Mouse (Mus musculus): ENCODE results near the gene Ccr7.
A peak's percentile ranks its signal among the peaks of the same experiment; 100 is the strongest.

Gene Ccr7

GRCm38 (mm10) chr11:99153767-99154753, 817 bp downstream of the Ccr7 start:
- no peak for DNase-seq (ENCODE audit: low spot score in 2 of 2)

- no peak for DNase-seq (ENCODE audit: low spot score in 2 of 2)
Measured at GRCm38 (mm10) chr11:99152323-99153144, 2.3 kb downstream of the Ccr7 start.

DNA sequence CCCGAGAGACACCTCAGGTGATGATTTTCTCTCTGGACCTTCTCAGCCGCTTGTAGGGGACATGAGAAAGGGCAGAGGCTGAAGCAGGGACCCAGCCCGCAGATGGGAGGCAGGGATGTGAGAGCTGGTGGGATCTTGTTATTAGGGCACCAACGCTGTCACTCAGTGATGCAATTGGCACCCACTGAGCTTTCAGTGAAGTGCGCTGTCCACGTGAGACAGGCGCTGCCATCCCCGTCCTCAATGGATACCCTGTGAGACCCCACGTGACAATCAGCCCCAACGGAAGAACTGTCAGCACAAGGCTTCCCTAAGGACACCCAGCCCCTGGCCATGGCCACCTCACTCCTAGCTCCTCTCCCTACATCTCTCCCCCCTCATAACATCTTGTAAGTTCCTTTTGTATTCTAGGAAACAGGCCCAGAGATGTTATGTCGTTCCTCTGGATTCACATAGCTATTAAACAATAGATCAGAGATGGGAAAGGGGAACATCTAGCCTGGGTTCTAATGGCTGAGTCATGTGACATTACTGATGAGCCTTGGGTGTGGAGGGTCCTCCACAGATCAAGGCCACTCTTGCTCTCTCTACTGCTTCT, 3.4 kb downstream of the Ccr7 start:
- no peak for DNase-seq (ENCODE audit: low spot score in 2 of 2)

DNA sequence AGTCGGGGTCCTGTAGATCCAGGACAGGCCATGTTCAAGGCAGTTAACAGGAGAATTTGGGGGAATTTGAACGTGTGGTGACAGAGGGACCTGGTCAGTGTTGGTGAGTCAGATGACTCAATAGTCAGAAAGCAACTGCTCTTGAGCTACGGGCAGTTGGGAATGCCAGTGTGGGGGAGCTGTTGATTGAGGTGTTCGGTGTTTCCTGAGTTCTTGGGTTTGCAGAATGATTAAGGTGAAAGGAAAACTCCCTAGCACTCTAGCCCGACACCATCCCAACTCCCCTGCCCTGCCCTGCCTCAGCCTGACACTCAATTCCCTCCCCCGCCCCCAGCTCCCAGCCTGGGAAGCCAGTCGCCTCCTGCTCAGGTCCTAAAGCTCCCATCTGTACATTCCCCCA, 4.0 kb downstream of the Ccr7 start:
- DNase-seq (ENCODE audit: low spot score in 2 of 2): no peak

- DNase-seq (ENCODE audit: low spot score in 2 of 2): peak; percentile 88
Measured at GRCm38 (mm10) chr11:99149898-99150757, 4.7 kb downstream of the Ccr7 start.

DNA sequence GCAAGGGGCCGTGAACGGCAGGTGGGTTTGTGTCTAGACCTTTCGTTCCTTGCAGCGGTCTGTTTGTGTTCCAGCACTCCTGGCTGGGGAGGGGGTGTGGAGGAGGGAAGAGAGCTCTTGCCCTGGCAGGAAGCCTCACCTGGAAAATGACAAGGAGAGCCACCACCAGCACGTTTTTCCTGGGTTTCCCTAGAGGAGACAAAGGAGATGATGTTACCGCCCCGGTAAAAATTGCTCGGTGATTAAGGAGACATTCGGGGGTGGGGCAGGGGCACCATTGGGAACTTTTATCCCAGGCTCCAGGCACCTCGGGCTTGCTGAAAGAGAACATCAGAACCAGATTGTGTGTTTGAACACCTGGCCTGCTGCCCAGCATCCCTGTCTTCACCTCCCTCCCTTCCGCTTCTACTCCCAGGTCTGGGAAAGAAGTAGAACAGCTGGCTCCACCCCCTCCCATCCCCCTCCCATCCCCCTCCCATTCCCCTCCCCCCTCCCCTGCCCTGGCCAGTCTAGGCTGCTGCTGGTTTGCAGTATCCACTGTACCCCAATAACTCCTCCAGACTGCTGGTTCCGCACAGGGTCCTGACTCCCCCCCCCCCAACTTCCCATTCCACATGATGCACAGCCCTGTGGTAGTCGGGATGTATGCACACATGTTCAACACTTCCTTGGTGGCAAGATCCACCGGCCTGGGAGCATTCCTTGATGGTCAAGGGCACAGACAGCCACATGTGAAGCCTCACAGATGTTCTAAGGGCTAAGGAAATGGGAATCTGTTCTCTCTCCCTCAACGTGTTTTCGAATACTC, 5.8 kb downstream of the Ccr7 start:
- peak in 1 of 2 experiments; percentile 47 for DNase-seq (ENCODE audit: low spot score in 2 of 2)

DNA sequence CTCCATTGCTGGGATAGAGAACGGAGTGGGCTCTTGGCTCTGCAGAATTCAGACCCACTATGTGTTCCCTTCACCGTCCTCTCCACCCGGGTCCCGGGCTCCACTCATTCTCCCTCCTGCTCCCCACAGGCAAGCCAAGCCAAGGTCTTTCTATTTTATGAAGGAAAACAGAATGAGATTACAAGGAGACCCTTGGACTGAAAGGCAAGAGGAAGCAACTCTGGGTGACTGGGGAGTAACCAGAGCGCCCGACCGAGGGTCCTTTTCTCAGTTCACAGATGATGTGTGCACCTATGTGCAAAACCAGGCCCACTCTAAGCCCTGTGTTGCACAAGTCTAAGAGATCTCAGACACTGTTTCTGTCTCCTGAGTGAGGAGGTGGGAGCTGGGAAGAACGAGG, 6.5 kb downstream of the Ccr7 start:
- DNase-seq (ENCODE audit: low spot score in 2 of 2): no peak

DNA sequence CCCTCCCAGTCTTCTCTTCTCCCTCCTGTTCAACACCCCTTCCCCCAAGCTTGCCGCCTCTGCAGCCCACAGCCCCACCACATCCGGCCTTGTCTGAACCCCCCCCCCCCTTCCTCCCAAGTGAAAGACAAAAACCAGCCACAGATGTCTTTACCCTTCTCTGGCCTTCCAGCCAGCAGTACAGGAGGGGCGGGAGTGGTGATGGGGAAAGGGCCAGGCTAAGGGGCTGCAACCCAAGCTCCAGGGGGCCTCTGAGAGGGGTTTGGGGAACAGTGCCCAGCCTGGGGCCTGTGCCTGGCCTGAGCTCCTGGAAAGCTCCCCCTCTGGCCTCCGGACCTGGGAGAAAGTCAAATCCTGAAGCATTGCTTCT, 7.0 kb downstream of the Ccr7 start:
- no peak for DNase-seq (ENCODE audit: low spot score in 2 of 2)

DNA sequence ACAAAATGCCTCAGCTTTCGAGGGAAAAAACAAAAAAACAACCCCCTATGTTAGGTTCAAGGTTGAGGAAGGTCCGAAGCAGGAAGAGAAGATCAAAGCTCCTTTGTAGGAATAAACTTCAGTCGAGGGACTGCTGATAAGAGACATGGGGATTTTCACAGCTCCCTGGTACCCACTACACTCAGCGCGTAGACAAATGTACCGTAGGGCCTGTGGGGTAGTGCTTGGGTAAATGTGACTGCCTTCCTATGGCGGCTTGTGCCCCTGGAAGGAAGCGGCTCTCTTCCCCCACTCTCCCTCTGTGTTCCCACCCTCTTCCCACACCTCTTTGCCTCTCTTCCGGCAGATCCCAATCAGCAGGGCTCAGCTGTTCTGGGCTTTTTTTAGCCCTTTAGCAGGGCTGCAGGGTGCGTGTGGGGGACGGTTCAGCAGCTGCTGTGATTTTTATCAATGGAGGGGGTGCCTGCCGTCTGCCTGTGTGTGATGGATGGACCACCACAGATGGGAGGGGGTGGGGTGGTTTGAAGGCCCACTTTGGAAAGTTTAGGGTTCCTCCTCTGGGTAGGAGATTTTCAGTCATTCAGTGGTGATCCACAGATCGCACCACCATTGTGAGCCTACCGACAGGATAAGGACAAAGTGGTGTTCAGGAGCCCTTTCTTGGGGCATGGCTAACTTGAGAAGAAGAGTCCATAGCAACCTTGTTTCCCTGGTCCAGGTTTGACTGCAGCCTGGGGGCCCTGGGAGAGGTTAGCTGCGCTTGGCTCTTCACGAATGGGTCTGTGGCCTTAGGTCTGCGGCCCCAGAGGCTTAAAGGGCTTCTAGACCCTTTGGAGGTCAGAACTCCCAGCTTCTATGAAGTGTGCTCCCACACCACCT, 7.6 kb downstream of the Ccr7 start:
- peak; percentile 75 to 81 for DNase-seq (ENCODE audit: low spot score in 2 of 2)

GRCm38 (mm10) chr11:99146558-99146957, 8.3 kb downstream of the Ccr7 start:
- DNase-seq (ENCODE audit: low spot score in 2 of 2): no peak

- no peak for DNase-seq (ENCODE audit: low spot score in 2 of 2)
Measured at GRCm38 (mm10) chr11:99145765-99146164, 9.1 kb downstream of the Ccr7 start.

DNA sequence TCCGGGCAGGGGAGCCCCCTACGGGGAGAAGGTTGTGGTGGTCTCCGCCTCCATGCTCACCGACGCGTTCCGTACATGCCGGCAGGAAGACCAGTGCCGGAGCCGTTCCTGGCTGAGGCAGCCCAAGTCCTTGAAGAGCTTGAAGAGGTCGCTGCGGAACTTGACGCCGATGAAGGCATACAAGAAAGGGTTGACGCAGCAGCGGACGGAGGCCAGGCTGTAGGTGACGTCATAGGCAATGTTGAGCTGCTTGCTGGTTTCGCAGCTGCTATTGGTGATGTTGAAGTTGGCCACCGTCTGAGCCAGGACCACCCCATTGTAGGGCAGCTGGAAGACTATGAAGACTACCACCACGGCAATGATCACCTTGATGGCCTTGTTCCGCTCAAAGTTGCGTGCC, 9.9 kb downstream of the Ccr7 start:
- no peak for DNase-seq (ENCODE audit: low spot score in 2 of 2)

GRCm38 (mm10) chr11:99144456-99144855, 10.4 kb downstream of the Ccr7 start:
- DNase-seq (ENCODE audit: low spot score in 2 of 2): no peak

GRCm38 (mm10) chr11:99143123-99144082, 11.5 kb downstream of the Ccr7 start:
- no peak for DNase-seq (ENCODE audit: low spot score in 2 of 2)

DNA sequence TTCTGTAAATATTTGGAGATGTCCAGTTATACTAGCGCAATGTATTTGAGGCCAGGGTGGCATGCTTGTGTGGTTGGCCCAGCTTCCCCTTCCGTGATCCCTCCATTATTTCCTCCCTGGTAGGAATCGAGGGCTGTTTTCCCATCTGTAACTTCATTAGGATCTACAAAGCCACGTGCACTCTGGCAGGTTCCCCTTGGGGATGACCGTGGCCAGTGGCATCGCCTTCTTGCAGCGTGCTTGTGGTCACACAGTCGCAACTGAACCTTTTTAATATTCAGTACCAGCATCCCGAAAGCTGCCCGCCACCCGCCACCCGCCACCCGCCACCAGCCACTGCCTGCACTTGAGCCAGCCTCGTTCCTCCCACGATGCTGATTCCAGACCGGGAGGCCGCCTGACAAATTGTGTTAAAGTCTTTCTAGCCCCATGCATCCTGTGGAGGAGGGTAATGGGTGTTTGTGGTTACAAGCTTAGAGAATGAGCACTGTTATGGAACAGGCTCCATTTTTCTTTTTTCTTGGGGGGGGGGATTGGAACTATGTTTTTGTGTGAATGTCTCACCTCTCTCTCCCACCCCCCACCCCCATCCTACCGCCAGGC, 12.3 kb downstream of the Ccr7 start:
- no peak for DNase-seq (ENCODE audit: low spot score in 2 of 2)

GRCm38 (mm10) chr11:99142046-99142445, 12.8 kb downstream of the Ccr7 start:
- DNase-seq (ENCODE audit: low spot score in 2 of 2): no peak

DNA sequence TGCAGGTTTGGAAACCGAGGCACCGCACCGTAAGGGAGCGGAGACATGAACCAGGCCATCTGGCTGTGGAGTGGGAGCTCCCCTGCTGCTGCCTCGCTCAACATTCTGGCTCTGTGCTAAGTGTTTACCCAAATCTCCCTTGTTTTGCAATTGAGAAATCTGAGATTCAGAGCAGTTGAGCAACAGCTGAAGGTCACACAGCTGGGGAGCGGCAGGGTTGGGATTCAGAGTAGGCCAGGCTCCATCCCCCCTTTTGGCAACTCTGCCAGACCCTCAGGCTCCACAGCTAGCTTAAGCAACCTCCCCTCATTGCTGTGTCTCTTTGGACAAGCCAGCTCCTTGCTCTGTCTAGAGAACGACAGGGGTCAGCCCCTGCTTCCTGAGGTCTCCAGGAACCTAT, 13.3 kb downstream of the Ccr7 start:
- DNase-seq (ENCODE audit: low spot score in 2 of 2): no peak

DNA sequence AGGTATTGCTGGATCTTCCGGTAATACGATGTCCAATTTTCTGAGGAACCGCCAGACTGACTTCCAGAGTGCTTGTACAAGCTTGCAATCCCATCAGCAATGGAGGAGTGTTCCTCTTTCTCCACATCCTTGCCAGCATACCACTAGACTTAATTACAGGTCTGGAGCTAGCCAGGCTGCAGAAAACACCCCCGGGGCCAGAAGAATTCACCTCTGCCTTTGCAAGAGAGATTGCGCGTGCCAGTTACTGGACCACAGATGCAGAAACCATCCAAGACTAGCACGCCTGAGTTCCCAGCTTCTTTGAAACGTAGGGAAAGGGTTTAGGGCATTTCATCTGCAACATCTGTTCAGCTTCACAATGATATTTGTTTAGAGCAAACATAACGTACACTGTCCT, 15.9 kb downstream of the Ccr7 start:
- no peak for DNase-seq (ENCODE audit: low spot score in 2 of 2)

Data from right cerebral cortex, adult 2 months (tissue).